Mouse (Mus musculus) spleen, adult 2 months (tissue): ENCODE results near the gene Ptpn7. TPM values are rescaled to one million over a fixed set of nuclear protein-coding genes. Genes with fewer than 3 reads are reported as not detected.

Experiments
- DNase-seq, 2 experiments: peaks; one replicate each; pipeline versions ENCODE4 v3.0.0 to v3.0.0-alpha.2; 2012 to 2021; ENCODE audit warnings: low spot score in 2 of 2, low read depth in 1 of 2
- H3K27ac ChIP-seq: fragments of 200-500 bp; 2 replicates; pipeline ENCODE4 v1.5.1; 2012; ENCODE audit warnings: low read length, inconsistent platforms; ENCODE audit not compliant: insufficient read depth
- H3K27me3 ChIP-seq: fragments of 200-500 bp; 2 replicates; pipeline ENCODE4 v1.6.1; 2012; ENCODE audit warnings: mild to moderate bottlenecking, moderate library complexity, low read length, inconsistent platforms; ENCODE audit not compliant: control insufficient read depth, insufficient read depth
- H3K36me3 ChIP-seq: fragments of 200-500 bp; 2 replicates; pipeline ENCODE4 v1.6.1; 2012; ENCODE audit warnings: mild to moderate bottlenecking, low read length, inconsistent platforms; ENCODE audit not compliant: control insufficient read depth, insufficient read depth
- H3K4me1 ChIP-seq: fragments of 200-500 bp; 2 replicates; pipeline ENCODE4 v1.6.1; 2011; ENCODE audit warnings: inconsistent platforms; ENCODE audit not compliant: control insufficient read depth, insufficient read depth, insufficient read length
- H3K4me3 ChIP-seq: fragments of 200-500 bp; 2 replicates; pipeline ENCODE4 v1.5.1; 2011; ENCODE audit warnings: mild to moderate bottlenecking, inconsistent platforms; ENCODE audit not compliant: insufficient read depth, insufficient read length; ENCODE audit errors: extremely low read depth
- CTCF ChIP-seq: fragments of 200-500 bp; IDR thresholded peaks from 2 replicates; pipeline ENCODE4 v1.5.1; 2011; ENCODE audit warnings: mild to moderate bottlenecking, inconsistent platforms; ENCODE audit not compliant: insufficient read depth, insufficient read length, insufficient replicate concordance; ENCODE audit errors: extremely low read depth
- POLR2A ChIP-seq: fragments of 200-500 bp; IDR thresholded peaks from 2 replicates; pipeline ENCODE4 v1.6.1; 2011; ENCODE audit warnings: low read depth, low read length, inconsistent platforms
- WGBS: fragments of 180-500 bp; shearing (Covaris S2); methylation state at CpG from one replicate; pipeline ENCODE4 v1.1.7; 2018; 5-methylcytosine and 5-hydroxymethylcytosine counted together
- polyA plus RNA-seq: library from polyadenylated mRNA; depleted of rRNA; stranded (reverse); fragments of >200 nt; gene quantifications from 2 replicates; pipeline ENCODE4 v1.2.3, GENCODE M21; 2012

The Ptpn7 gene
- polyA plus RNA-seq, 1 experiment: 33.4 TPM

DNA sequence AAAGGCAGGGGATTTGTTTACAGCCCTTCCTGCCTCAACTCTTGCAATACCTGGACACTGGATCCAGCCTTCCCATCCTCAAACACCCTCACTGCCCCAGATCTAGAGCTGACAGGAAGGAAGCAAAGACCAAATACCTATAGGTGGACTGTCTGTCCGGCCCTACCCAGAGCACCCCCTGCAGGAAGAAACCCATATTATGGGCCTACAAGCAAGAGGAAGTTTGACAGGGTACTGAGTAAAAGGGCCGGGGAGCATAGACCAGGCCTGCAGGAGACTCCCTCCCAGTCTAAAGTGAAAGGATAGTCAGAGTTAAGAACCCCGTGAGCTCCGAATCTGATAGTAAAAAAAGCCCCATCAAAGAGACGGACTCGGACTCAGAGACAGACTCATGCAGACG is 37.8 kb upstream of the Ptpn7 start:
- peak in 1 of 2 experiments; percentile 55 for DNase-seq
- 24% methylated on average over 7 of the region's 7 CpGs for WGBS
- no peaks in the 10 kb centered on the region for H3K36me3 ChIP-seq
- H3K4me3 ChIP-seq: no peak overlapping the region
- no peaks in the 10 kb centered on the region for H3K27me3 ChIP-seq
- no peak overlapping the region for H3K27ac ChIP-seq
- peaks cover 26% of the 10 kb centered on the region for H3K4me1 ChIP-seq
- TF ChIP-seq POLR2A (no peak), CTCF (no peak)

DNA sequence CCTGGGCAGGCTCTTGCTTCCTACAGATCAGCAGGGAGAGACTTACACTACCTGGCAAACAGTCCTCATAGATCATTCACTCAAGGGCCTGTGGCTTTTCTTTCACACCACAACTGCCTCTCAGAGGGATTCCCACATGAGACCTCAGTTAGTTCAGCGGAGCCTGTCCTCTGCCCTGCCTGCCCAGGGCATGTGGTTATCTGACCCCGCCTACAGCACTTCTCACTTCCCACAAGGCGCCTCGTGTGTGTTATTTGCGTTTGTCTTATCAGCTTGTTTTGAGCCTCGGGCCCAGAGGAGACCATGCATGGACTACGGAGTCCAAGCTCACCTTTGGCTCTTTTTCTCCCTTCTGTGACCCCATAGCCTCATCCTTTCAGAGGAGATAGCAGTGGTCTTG is 37.3 kb upstream of the Ptpn7 start:
- no peaks in the 10 kb centered on the region for H3K36me3 ChIP-seq
- DNase-seq: peak; percentile 42 to 68
- H3K27ac ChIP-seq: no peak overlapping the region
- no peaks in the 10 kb centered on the region for H3K27me3 ChIP-seq
- no peak for TF ChIP-seq CTCF
- TF ChIP-seq POLR2A: no peak
- WGBS: 7% methylated on average over 7 of the region's 7 CpGs
- no peak overlapping the region for H3K4me3 ChIP-seq
- peaks cover 21% of the 10 kb centered on the region for H3K4me1 ChIP-seq

DNA sequence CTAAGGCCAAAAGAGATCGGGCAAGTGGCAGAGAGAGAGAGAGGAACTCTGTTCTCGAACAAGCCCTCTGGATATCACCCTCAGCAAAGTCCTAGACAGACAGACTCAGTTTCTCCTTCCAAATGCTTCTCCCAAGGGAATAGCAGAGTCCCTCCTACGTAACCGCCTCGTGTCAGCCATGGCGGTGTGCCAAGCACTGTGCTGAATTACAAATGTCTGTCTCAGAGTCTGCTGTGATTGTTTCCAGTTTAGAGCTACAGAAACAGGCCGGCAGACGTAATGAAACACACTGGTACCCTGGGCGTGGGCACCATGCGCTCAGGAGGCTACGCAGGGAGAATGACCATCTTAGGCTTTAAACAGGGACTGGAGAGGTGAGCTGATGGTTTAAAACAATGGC is 36.2 kb upstream of the Ptpn7 start:
- peaks cover 14% of the 10 kb centered on the region for H3K4me1 ChIP-seq
- no peak overlapping the region for H3K27ac ChIP-seq
- no peak for DNase-seq
- H3K27me3 ChIP-seq: no peaks in the 10 kb centered on the region
- no peak overlapping the region for H3K4me3 ChIP-seq
- no peaks in the 10 kb centered on the region for H3K36me3 ChIP-seq
- 89% methylated on average over 11 of the region's 11 CpGs for WGBS
- TF ChIP-seq POLR2A (no peak), CTCF (no peak)

DNA sequence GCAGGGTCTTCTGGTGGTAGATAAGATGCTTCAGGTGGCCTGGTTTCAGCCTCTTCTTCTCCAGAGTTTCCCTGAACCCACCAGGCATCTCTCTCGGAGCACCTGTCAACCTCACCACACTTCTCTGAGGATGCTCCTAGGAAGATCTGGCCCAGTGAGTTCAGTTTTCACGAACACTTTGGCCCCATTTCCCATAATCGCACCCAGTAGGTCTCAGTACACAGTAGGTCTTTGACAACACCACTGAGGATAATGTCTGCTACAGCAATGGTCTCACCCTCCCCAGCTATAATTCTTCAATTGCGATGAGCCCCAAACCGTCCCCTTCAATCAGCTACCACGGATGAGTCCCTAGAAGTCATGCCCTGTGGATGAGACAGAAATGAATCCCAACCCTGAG is 35.1 kb upstream of the Ptpn7 start:
- Histone ChIP-seq H3K27me3 (no peaks in the 10 kb centered on the region), H3K36me3 (no peaks in the 10 kb centered on the region), H3K27ac (no peak overlapping the region), H3K4me1 (peaks cover 14% of the 10 kb centered on the region), H3K4me3 (no peak overlapping the region)
- DNase-seq: no peak
- no peak for TF ChIP-seq POLR2A
- TF ChIP-seq CTCF: no peak
- WGBS: 96% methylated on average over 6 of the region's 6 CpGs

DNA sequence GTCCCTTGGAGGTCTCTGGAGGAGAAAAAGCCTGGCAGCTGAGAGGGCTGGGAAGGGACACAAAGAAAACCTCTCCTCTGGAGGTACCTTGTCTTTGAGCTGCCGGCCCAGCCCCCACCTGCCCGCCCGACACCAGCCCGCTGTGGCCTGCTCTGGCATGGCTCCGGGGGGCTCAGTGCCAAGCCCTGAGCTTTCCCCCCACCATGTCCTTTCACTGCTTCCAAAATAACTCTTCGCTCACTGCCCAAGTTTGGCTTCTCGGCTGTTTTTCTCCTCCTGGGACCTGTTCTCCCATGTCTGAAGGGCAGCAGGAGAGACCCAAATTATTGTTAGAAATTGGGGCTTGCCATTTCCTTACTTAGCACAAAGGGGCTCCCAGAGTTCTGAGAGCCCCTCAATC is 34.1 kb upstream of the Ptpn7 start:
- H3K27ac ChIP-seq: no peak overlapping the region
- peaks cover 14% of the 10 kb centered on the region for H3K4me1 ChIP-seq
- no peak overlapping the region for H3K4me3 ChIP-seq
- 92% methylated on average over 7 of the region's 7 CpGs for WGBS
- TF ChIP-seq POLR2A: no peak
- TF ChIP-seq CTCF: no peak
- no peaks in the 10 kb centered on the region for H3K27me3 ChIP-seq
- no peak for DNase-seq
- H3K36me3 ChIP-seq: no peaks in the 10 kb centered on the region

DNA sequence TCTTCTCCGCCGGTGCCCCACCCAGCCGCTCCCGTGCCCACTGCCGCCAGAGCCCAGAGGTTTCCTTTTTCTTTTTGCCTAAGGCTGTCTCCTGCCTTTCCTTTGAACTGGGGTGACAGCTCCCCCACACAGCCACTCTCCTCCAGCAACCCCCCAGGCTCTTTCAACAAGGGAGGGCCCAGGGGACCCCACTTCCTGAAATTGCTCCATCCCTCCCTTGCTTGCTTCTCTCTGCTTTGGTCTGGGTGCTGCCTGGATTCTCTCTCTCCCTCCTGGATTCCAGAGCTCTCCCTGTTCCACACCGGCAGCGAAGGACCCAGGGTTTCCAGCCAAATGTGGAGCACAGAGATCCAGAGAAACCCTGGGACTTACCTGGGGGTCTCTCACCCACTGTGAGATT is 32.1 kb upstream of the Ptpn7 start:
- WGBS: 22% methylated on average over 7 of the region's 7 CpGs
- DNase-seq: no peak

DNA sequence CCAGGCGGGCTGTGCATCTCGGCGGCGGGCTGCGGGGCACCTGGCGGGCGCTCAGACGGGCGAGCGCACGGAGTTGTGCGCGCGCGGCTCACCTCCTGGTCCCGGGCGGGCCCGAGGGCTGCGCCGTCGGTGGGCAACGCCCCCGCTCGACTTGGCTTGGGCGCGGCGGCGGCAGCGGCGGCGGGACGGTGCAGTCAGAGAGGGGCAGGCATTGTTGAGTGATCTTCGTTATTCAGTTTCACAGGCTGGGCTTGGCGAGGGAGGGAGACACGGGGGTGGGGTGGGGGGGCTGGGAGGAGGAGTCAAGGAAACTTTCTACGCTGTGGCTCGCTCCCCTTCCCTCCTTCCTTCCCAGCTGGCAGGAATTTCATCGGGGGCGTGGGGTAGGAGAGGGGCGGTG is 27.4 kb upstream of the Ptpn7 start, which contains the start of gene Lgr6:
Gene Lgr6, minus strand, starts transcription at position 153 of the 400 bp plus-strand sequence.
- WGBS: under 1% methylated on average over 26 of the region's 40 CpGs
- peak within 1 kb of the TSS; percentile 19; the same call in 1 of the 2 replicates for H3K4me3 ChIP-seq
- H3K27me3 ChIP-seq: peaks cover 9% of the 10 kb centered on the region

More for the DNA sequence above, 32.1 kb upstream of the Ptpn7 start:
- no peak overlapping the region for H3K4me3 ChIP-seq
- peaks cover 3% of the 10 kb centered on the region for H3K4me1 ChIP-seq
- H3K36me3 ChIP-seq: no peaks in the 10 kb centered on the region
- peaks cover 9% of the 10 kb centered on the region for H3K27me3 ChIP-seq
- no peak overlapping the region for H3K27ac ChIP-seq
- no peak for TF ChIP-seq POLR2A
- TF ChIP-seq CTCF: no peak

More for the DNA sequence above, 27.4 kb upstream of the Ptpn7 start, which contains the start of gene Lgr6:
- Histone ChIP-seq H3K36me3 (no peaks in the 10 kb centered on the region), H3K4me1 (no peaks in the 10 kb centered on the region; the same call in 1 of the 2 replicates), H3K27ac (no peak within 1 kb of the TSS)
- TF ChIP-seq CTCF (no peak), POLR2A (no peak)
- no peak for DNase-seq
